Mouse (Mus musculus) ES-Bruce4 (cell line): ENCODE measurements around the gene Rpap1.

Experiments
- CTCF ChIP-seq: IDR thresholded peaks from one replicate; pipeline ENCODE4 v1.8.1; 2011; ENCODE audit warnings: low read depth, low read length
- POLR2A ChIP-seq: IDR thresholded peaks from one replicate; pipeline ENCODE4 v1.8.1; 2011; ENCODE audit warnings: low read length; ENCODE audit not compliant: insufficient read depth

DNA sequence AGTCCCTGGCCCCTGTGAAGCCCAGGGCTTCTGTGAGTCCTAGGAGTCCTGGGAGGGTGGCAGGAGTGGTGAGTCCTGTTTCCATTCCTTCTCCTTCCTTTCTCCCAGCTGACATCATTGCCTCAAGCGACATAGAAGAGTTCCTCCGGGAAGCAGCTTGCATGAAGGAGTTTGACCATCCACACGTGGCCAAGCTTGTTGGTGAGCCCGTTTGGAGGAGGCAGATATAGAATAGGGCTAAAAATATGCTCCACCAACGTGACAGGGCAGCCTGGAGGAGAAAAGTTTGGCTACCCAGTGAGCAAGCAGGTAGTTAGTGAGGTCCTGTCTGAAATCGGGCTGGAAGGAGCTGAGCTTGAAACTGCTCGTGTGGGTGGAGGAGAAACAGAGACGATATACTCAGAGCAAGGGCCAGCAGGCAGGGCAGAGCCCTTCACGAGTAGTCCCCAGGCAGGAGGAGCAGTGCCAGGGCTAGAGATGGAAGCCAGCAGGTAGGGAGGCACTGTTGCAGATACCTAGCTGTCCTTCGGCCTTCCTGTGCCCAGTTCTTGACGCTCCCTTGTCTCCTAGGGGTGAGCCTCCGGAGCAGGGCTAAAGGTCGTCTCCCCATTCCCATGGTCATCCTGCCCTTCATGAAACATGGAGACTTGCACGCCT lies 24.3 kb upstream of the Rpap1 start:
- no peak for TF ChIP-seq CTCF
- no peak for TF ChIP-seq POLR2A
